Mouse (Mus musculus) kidney, embryonic 15.5 days (tissue): ENCODE results near the gene Cdkl3. TPM values are rescaled to one million over a fixed set of nuclear protein-coding genes. Genes with fewer than 3 reads are reported as not detected.

Experiments
- ATAC-seq: fragments of 200-750 bp; cut with Nextera tagmentation; replicated peaks from 2 replicates; pipeline ENCODE4 v1.8.0; 2017; ENCODE audit warnings: moderate TSS enrichment; ENCODE audit not compliant: low FRiP score
- H3K27ac ChIP-seq: fragments of 300-500 bp; sonication (generic); 2 replicates; pipeline ENCODE4 v1.5.1; 2015; ENCODE audit warnings: mild to moderate bottlenecking, inconsistent platforms
- H3K27me3 ChIP-seq: fragments of 300-500 bp; sonication (generic); 2 replicates; pipeline ENCODE4 v1.6.1; 2015; ENCODE audit warnings: inconsistent platforms
- H3K36me3 ChIP-seq: fragments of 300-500 bp; sonication (generic); 2 replicates; pipeline ENCODE4 v1.6.1; 2015; ENCODE audit warnings: inconsistent platforms
- H3K4me1 ChIP-seq: fragments of 300-500 bp; sonication (generic); 2 replicates; pipeline ENCODE4 v1.6.1; 2015; ENCODE audit warnings: inconsistent platforms
- H3K4me2 ChIP-seq: fragments of 300-500 bp; sonication (generic); 2 replicates; pipeline ENCODE4 v1.6.1; 2015; ENCODE audit warnings: moderate library complexity, mild to moderate bottlenecking, inconsistent platforms
- H3K4me3 ChIP-seq: fragments of 300-500 bp; sonication (generic); replicated peaks from 2 replicates; pipeline ENCODE4 v1.5.1; 2015; ENCODE audit warnings: mild to moderate bottlenecking, inconsistent platforms
- H3K9ac ChIP-seq: fragments of 300-500 bp; sonication (generic); 2 replicates; pipeline ENCODE4 v1.6.1; 2015; ENCODE audit warnings: mild to moderate bottlenecking, inconsistent platforms
- H3K9me3 ChIP-seq: fragments of 300-500 bp; sonication (generic); replicated peaks from 2 replicates; pipeline ENCODE4 v1.6.1; 2016; ENCODE audit warnings: inconsistent platforms
- WGBS: fragments of 180-500 bp; shearing (Covaris S2); methylation state at CpG from one replicate; pipeline ENCODE4 v1.1.7; 2015; ENCODE audit warnings: mixed read lengths; 5-methylcytosine and 5-hydroxymethylcytosine counted together
- polyA plus RNA-seq: library from polyadenylated mRNA; unstranded; fragments of >200 nt; fragmentation: Nextera tagmentation; extraction: Ambion mirVana; gene quantifications from 2 replicates; pipeline ENCODE4 v1.2.1, GENCODE M21; 2015

The Cdkl3 gene
- polyA plus RNA-seq: 8.4 and 8.7 TPM in 2 replicates

DNA sequence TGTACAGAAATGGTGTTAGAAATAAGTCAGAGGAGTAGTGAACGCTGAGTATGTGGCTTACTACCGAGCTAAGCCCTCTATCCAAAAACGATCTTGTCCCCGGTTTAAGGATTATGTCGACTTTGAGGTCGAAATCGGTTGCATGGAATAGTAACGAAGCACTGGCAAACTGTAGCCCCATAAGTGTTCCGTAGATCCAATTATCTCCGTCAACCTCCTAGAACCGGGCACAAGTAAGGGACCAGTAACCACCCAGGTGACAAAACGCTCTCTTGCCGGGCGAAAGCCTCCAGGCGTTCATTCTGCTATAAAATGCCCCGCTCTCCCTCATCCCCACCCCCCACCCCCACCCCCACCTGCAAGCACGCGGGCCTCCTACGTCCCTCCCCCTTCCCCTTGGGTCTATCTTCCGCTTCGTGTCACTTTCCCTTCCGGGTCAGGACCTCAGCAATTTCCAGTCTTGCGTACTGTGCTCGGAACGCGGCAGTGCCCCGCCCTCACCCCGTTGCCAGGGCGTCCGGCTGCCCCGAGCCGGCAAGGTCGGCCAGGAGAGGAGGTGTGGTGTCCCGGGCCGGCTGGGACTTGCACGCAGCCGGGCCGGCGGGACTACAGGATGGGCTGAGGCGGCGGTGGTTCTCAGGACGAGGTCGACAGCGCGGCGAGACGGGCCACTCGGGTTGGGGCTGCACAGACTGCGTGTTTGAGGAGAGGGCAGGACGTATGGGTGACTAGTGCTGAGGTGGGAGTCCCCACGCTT, at the start of gene Cdkl3:
Gene Cdkl3 (plus strand): TSS at position 450 of the 757 bp plus-strand sequence.
- peak within 1 kb of the TSS; percentile 76 for H3K4me3 ChIP-seq
- peaks cover 27% of the 10 kb centered on the region for H3K4me1 ChIP-seq
- peak; percentile 91 for ATAC-seq
- H3K36me3 ChIP-seq: no peaks in the 10 kb centered on the region
- H3K9me3 ChIP-seq: no peaks in the 10 kb centered on the region
- peak within 1 kb of the TSS; percentile 97 for H3K27ac ChIP-seq
- H3K9ac ChIP-seq: peak within 1 kb of the TSS; percentile 68
- H3K4me2 ChIP-seq: peak within 1 kb of the TSS; percentile 68
- WGBS: 1% methylated on average over 51 of the region's 51 CpGs
- H3K27me3 ChIP-seq: no peaks in the 10 kb centered on the region

DNA sequence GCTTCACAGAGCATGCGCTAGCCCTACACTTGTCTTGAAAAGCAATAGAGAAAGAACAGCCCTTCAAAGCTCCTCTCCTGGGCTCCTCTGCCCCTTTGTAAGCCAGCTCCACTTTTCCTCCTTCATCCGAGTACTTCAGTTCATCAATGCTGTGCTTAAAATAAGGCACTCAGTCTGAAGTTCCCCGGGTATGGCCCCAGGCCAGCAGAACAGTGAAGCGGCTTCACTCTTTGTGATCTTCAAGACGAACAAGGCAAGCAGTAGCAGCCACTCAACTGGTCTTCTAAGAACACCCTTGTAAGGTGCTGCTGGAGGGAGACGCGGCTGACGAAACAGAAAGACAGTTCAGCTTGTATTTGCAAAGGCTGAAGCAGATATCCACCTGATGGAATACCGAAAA, 47.9 kb upstream of the Cdkl3 start:
- H3K36me3 ChIP-seq: no peaks in the 10 kb centered on the region
- H3K4me1 ChIP-seq: peaks cover 3% of the 10 kb centered on the region; the same call in 1 of the 2 replicates
- no peak overlapping the region for H3K9ac ChIP-seq
- WGBS: 82% methylated on average over 9 of the region's 9 CpGs
- ATAC-seq: no peak
- no peak overlapping the region for H3K4me3 ChIP-seq
- H3K9me3 ChIP-seq: no peaks in the 10 kb centered on the region
- no peak overlapping the region for H3K27ac ChIP-seq
- H3K4me2 ChIP-seq: no peak overlapping the region
- H3K27me3 ChIP-seq: no peaks in the 10 kb centered on the region

DNA sequence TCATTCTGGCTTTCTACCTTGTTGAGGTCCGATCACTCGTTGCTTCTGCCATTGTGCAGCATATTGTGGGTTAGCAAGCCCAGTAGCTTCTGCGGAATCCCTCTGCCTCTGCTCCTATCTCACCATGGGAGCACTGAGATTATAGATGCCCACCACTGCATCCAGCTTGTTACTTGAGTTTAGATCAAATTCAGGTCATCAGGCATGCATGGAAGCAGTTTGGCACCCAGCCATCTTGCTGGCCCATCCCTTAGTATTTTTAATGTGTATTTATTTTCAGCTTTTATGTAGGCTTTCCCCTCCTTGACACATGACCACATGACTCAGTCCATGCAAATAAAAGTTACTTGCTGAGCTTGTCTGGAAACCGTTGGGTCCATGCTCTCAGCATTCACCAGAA, 46.3 kb upstream of the Cdkl3 start:
- H3K4me3 ChIP-seq: no peak overlapping the region
- H3K4me1 ChIP-seq: no peaks in the 10 kb centered on the region
- ATAC-seq: no peak
- WGBS: 91% methylated on average over 4 of the region's 4 CpGs
- H3K9ac ChIP-seq: no peak overlapping the region
- no peaks in the 10 kb centered on the region for H3K9me3 ChIP-seq
- H3K27me3 ChIP-seq: no peaks in the 10 kb centered on the region
- H3K27ac ChIP-seq: no peak overlapping the region
- H3K36me3 ChIP-seq: no peaks in the 10 kb centered on the region
- no peak overlapping the region for H3K4me2 ChIP-seq

DNA sequence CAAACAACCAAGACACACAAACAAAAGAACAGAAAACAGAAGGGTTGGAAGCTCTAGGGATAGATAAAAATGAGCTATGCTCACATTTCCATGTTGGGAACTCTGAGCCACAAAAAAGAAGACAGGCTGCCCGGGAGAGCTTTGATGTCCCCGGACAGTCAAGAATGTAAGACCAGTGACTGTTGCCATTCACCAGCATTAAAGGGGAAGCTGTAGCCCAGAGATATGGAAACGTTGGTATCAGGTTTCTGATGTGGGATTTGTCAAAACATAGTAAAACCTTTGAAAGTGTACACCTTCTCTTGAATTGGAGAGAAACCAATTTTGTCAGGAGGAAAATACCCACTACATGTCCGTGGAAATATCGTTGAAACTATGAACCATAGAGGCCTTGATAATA, 44.5 kb upstream of the Cdkl3 start:
- Histone ChIP-seq H3K4me3 (no peak overlapping the region), H3K36me3 (no peaks in the 10 kb centered on the region), H3K9ac (no peak overlapping the region), H3K27ac (no peak overlapping the region), H3K4me2 (no peak overlapping the region), H3K27me3 (no peaks in the 10 kb centered on the region), H3K4me1 (no peaks in the 10 kb centered on the region), H3K9me3 (no peaks in the 10 kb centered on the region)
- no peak for ATAC-seq
- WGBS: 79% methylated on average over 5 of the region's 5 CpGs

DNA sequence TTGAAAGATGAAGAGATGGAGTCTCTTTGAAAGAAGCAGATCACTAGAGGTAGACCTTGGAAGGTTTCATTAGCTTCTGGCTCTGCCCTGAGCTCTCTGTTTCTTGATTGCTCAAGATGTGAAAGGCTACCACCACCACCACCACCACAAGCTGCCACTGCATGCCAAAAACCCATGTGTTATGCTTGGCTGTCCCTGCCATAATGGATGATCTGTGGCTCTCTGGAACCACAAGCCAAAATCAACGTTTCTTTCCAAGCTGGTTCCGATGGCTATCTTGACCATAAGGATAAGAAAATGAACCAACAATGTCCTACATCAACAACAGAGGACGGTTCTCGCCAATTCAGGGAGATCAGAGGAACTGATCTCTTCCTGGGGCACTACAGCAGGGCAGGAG, 44.0 kb upstream of the Cdkl3 start:
- Histone ChIP-seq H3K27me3 (no peaks in the 10 kb centered on the region), H3K36me3 (no peaks in the 10 kb centered on the region), H3K27ac (no peak overlapping the region), H3K4me1 (no peaks in the 10 kb centered on the region), H3K4me2 (no peak overlapping the region), H3K4me3 (no peak overlapping the region), H3K9ac (no peak overlapping the region), H3K9me3 (no peaks in the 10 kb centered on the region)
- 87% methylated on average over 4 of the region's 4 CpGs for WGBS
- no peak for ATAC-seq

DNA sequence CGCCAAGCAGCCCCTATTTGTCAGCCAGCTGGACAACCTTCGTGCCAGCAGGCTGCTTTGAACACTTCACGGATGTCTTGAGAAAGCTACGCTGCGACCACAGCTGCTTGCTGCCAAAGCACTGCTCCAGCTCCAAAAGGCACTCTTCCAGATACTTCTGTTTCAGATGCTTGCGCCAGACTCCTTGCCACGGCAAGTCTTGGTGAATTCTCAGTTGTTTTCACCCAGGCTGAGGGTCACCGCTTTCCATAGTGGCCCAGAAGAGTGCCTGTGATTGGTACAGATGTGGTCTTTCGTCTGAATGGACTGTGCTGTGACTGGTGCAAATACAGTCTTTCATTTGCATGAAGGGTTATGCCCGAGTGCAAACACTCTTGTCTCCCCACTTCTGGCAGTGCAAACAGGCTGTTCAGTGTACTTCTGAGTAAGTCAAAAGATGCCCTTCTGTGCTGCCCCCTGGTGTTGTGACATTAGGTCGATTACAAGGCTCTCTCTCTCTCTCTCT, 43.0 kb upstream of the Cdkl3 start:
- Histone ChIP-seq H3K4me3 (no peak overlapping the region), H3K9me3 (no peaks in the 10 kb centered on the region), H3K27ac (no peak overlapping the region), H3K4me1 (no peaks in the 10 kb centered on the region), H3K27me3 (no peaks in the 10 kb centered on the region), H3K4me2 (no peak overlapping the region), H3K9ac (no peak overlapping the region), H3K36me3 (no peaks in the 10 kb centered on the region)
- ATAC-seq: no peak
- WGBS: 58% methylated on average over 11 of the region's 11 CpGs

DNA sequence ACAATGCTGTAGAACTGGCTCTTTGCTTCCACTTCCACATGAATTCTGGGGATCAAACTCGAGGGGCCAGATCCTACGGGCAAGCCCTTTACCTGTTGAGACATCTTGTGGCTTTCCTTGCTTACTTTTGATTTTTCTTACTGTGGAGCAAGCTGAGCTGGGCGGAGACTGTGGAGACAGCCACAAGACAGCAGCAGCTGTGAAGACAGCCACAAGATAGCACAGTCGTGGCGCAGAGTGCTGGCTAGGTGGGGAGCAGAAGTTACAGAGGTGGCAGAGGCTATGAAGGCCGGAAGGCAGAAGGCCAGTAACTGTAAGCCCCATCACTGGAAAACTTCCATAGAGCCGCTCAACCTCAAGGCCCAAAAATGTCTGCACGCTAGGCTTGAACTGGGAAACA, 42.3 kb upstream of the Cdkl3 start:
- Histone ChIP-seq H3K4me1 (no peaks in the 10 kb centered on the region), H3K4me3 (no peak overlapping the region), H3K36me3 (no peaks in the 10 kb centered on the region), H3K27me3 (no peaks in the 10 kb centered on the region), H3K9me3 (no peaks in the 10 kb centered on the region), H3K27ac (no peak overlapping the region), H3K4me2 (no peak overlapping the region), H3K9ac (no peak overlapping the region)
- ATAC-seq: no peak
- 90% methylated on average over 8 of the region's 8 CpGs for WGBS

DNA sequence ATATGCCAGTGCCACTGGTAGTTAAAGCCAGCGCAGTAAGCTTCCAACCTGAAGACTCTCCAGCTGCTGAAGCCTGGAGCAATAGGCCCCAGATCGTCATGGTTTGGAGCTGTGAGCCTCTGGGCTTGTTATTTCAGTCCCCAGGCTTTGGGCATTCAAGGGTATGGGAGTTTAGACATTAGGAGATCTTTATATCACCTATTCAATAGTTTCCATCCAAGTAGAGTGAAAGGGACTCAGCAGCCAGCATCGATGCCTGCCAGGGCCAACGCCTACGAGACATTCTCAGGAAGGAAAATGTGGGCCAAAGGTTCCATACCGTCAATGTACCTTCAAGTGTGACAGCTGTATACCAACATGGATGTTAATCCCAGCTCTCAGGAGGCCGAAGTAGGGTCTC, 41.7 kb upstream of the Cdkl3 start:
- H3K27me3 ChIP-seq: no peaks in the 10 kb centered on the region
- 89% methylated on average over 7 of the region's 7 CpGs for WGBS
- H3K9me3 ChIP-seq: no peaks in the 10 kb centered on the region
- ATAC-seq: no peak
- H3K4me2 ChIP-seq: no peak overlapping the region
- H3K27ac ChIP-seq: no peak overlapping the region
- H3K4me3 ChIP-seq: no peak overlapping the region
- H3K9ac ChIP-seq: no peak overlapping the region
- no peaks in the 10 kb centered on the region for H3K36me3 ChIP-seq
- H3K4me1 ChIP-seq: no peaks in the 10 kb centered on the region

DNA sequence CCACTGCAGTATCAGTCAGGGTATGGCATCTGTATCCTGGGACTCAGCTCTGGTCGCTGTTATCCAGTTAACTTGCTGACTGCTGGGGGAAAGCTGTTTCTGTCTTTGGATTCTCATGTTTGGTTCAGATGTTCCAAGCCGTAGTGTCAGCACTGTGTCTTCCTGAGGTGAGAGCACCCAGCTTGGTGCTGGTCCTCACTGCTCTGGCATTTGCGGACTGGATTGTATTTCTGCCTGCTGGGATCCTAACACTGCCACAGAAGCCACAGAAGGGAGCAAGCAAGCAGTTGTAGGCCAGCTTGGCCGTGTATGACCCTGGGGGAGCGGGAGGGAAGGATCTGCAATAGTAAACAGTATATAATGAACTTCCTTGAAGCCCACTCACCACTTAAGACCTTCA, 37.4 kb upstream of the Cdkl3 start:
- H3K4me1 ChIP-seq: peaks cover 11% of the 10 kb centered on the region
- no peaks in the 10 kb centered on the region for H3K27me3 ChIP-seq
- H3K36me3 ChIP-seq: peaks cover 24% of the 10 kb centered on the region
- no peak overlapping the region for H3K4me2 ChIP-seq
- no peak overlapping the region for H3K4me3 ChIP-seq
- no peaks in the 10 kb centered on the region for H3K9me3 ChIP-seq
- H3K9ac ChIP-seq: no peak overlapping the region
- no peak for ATAC-seq
- WGBS: 89% methylated on average over 5 of the region's 5 CpGs
- no peak overlapping the region for H3K27ac ChIP-seq

DNA sequence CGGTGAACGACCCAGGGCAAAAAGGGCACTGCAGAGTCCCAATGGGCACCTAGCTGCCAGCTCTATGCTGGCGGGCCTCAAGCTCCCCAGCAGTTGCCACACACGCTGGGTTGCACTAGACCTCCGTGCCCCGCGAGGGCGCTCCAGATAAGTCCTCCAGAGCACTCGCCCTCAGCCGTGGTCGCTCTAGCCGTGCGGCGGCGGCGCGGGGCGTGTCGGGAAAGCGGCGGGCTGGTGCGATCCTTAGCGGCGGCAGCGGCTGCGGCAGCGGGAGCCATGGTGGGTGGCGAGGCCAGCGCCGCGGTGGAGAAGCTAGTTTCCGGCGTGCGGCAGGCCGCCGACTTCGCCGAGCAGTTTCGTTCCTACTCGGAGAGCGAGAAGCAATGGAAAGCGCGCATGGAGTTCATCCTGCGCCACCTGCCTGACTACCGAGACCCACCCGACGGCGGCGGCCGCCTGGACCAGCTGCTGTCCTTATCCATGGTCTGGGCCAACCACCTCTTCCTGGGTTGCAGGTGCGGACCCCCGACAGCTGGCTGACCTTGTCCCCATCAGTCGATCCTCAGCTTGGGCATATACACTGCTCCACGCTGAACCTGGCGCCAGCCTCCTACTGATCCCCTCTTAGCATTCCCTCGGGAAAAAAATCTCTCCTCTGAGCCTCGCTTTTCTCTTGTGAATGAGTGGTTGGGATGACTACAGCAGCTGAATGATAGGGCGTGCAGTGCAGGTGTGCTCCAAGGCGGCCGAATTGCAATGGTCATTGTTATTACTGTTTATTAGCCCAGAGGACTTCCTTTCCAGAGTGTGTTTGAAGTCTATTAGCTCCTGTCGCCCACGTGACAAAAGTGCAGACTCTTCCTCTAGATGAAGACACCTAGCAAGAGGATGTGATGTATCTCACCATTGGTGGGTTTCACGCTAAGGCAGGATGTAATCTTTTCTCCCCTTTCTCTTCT, 36.3 kb upstream of the Cdkl3 start, which contains the start of gene Cdkn2aipnl:
Gene Cdkn2aipnl (plus strand): TSS at position 219 of the 959 bp plus-strand sequence.
- peaks cover 11% of the 10 kb centered on the region for H3K4me1 ChIP-seq
- H3K27ac ChIP-seq: peak within 1 kb of the TSS; percentile 46; the same call in 1 of the 2 replicates
- peak; percentile 93 for ATAC-seq
- H3K4me2 ChIP-seq: peak within 1 kb of the TSS; percentile 83
- 1% methylated on average over 62 of the region's 63 CpGs for WGBS
- no peaks in the 10 kb centered on the region for H3K9me3 ChIP-seq
- H3K4me3 ChIP-seq: peak within 1 kb of the TSS; percentile 66
- H3K36me3 ChIP-seq: peaks cover 34% of the 10 kb centered on the region
- H3K9ac ChIP-seq: peak within 1 kb of the TSS; percentile 69
- H3K27me3 ChIP-seq: no peaks in the 10 kb centered on the region

DNA sequence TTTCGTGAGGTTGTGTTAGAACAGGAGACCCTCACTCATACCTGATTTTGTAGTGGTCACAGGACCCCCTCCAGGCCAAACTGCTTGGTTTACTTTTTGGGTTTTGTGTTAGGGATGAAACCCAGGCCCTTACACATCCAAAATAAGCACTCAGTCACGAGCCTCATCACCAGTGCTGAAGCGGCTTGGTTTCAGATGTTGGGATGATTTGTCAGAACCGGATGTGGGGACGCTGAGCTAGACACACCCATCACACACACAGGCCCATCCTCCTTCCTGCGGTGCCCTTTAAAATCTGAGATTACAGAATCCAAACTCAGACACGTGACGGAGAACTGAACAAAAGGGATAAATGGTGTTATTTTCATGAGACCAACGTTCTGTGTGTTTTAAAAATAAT, 35.1 kb upstream of the Cdkl3 start:
- Histone ChIP-seq H3K36me3 (peaks cover 45% of the 10 kb centered on the region), H3K9me3 (no peaks in the 10 kb centered on the region), H3K4me2 (peak overlapping the region; percentile 83; the same call in 1 of the 2 replicates), H3K27me3 (no peaks in the 10 kb centered on the region), H3K9ac (no peak overlapping the region), H3K27ac (no peak overlapping the region), H3K4me1 (peaks cover 11% of the 10 kb centered on the region), H3K4me3 (0 out of 2 replicates have a peak overlapping the region, but pooled peaks have one; percentile 66)
- no peak for ATAC-seq
- WGBS: 92% methylated on average over 9 of the region's 9 CpGs

DNA sequence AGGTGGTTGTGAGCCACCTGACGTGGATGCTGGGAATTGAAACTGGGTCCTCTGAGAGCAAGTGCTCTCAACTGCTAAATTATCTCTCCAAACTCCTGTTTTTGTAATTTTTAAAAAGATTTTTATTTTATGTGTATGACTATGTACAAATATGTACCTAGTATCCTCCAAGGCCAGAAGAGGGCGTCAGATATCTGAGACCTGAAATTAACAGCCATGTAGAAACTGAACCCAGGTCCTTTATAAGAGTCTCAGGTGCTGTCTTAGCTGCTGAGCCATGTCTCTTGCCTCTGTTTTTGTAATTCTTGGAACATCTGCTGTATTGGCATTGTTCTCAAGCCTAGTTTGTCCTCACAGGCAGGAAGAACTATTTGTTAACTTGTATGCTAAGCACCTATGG, 34.5 kb upstream of the Cdkl3 start:
- Histone ChIP-seq H3K27ac (no peak overlapping the region), H3K27me3 (no peaks in the 10 kb centered on the region), H3K4me3 (no peak overlapping the region), H3K9ac (no peak overlapping the region), H3K9me3 (no peaks in the 10 kb centered on the region), H3K4me2 (no peak overlapping the region), H3K36me3 (peaks cover 49% of the 10 kb centered on the region), H3K4me1 (peaks cover 11% of the 10 kb centered on the region)
- ATAC-seq: no peak
- 91% methylated on average over 2 of the region's 2 CpGs for WGBS
